Mouse (Mus musculus) ES-E14 (cell line): ENCODE results near the gene Srgn. TPM values are rescaled to one million over a fixed set of nuclear protein-coding genes. Genes with fewer than 3 reads are reported as not detected.

Experiments
- DNase-seq: peaks from one replicate; pipeline ENCODE4 v3.0.0-alpha.2; 2013; ENCODE audit warnings: low read depth, low spot score
- H3K27ac ChIP-seq: 2 replicates; pipeline ENCODE4 v1.5.1; 2012; ENCODE audit warnings: low read depth, mild to moderate bottlenecking, low read length, moderate library complexity, mixed read lengths; ENCODE audit not compliant: poor library complexity, insufficient read depth, severe bottlenecking
- H3K36me3 ChIP-seq: 2 replicates; pipeline ENCODE4 v1.6.1; 2012; ENCODE audit warnings: mild to moderate bottlenecking, low read length, moderate library complexity, mixed read lengths; ENCODE audit not compliant: control insufficient read depth, poor library complexity, insufficient read depth, severe bottlenecking
- H3K4me1 ChIP-seq, 2 experiments: fragments of 150-350 bp in 1 of 2; sonication (generic) in 1 of 2; 2 replicates each; pipeline ENCODE4 v1.6.1; 2012; ENCODE audit warnings: low read length in 2 of 2, mild to moderate bottlenecking in 1 of 2, mixed read lengths in 1 of 2; ENCODE audit not compliant: control insufficient read depth in 2 of 2, insufficient read depth in 2 of 2, poor library complexity in 1 of 2
- H3K4me3 ChIP-seq, 2 experiments: fragments of 150-350 bp in 1 of 2; sonication (generic) in 1 of 2; 2 replicates each; pipeline ENCODE4 v1.5.1; 2012; ENCODE audit warnings: low read length in 2 of 2, low read depth in 1 of 2, mild to moderate bottlenecking in 1 of 2, mixed read lengths in 1 of 2; ENCODE audit not compliant: insufficient read depth in 1 of 2, poor library complexity in 1 of 2, severe bottlenecking in 1 of 2
- H3K9ac ChIP-seq: 2 replicates; pipeline ENCODE4 v1.6.1; 2012; ENCODE audit warnings: low read depth, mild to moderate bottlenecking, low read length, mixed read lengths; ENCODE audit not compliant: poor library complexity, insufficient read depth, severe bottlenecking
- H3K9me3 ChIP-seq: fragments of 150-350 bp; sonication (generic); 2 replicates; pipeline ENCODE4 v1.6.1; 2012; ENCODE audit warnings: low read depth, mild to moderate bottlenecking, low read length; ENCODE audit not compliant: control insufficient read depth, insufficient read depth
- CHD2 ChIP-seq: IDR thresholded peaks from 2 replicates; pipeline ENCODE4 v1.6.1; 2014; ENCODE audit warnings: mild to moderate bottlenecking, low read depth, low read length, inconsistent platforms
- HCFC1 ChIP-seq: IDR thresholded peaks from 2 replicates; pipeline ENCODE4 v1.6.1; 2012; ENCODE audit warnings: low read length, inconsistent platforms, borderline replicate concordance; ENCODE audit not compliant: insufficient read depth
- MAFK ChIP-seq: IDR thresholded peaks from 2 replicates; pipeline ENCODE4 v1.6.1; 2014; ENCODE audit warnings: mild to moderate bottlenecking, low read depth, low read length, inconsistent platforms; ENCODE audit not compliant: insufficient read depth
- ZC3H11A ChIP-seq: IDR thresholded peaks from 2 replicates; pipeline ENCODE4 v1.6.1; 2012; ENCODE audit warnings: low read depth, mild to moderate bottlenecking, inconsistent platforms, low read length, borderline replicate concordance
- ZNF384 ChIP-seq: IDR thresholded peaks from 2 replicates; pipeline ENCODE4 v1.6.1; 2012; ENCODE audit warnings: low read depth, low read length, inconsistent platforms
- in situ Hi-C, 2 experiments: fragments of 600-800 bp; cut with MboI; formaldehyde crosslinking; loops; one replicate each; pipeline ENCODE4 v1.15.1; 2025; ENCODE audit warnings: low sequenced_read_pairs in 2 of 2, inconsistent platforms in 1 of 2; ENCODE audit not compliant: unreplicated experiment in 2 of 2
- total RNA-seq: library from RNA; depleted of rRNA; stranded (reverse); fragments of 300-350 nt; gene quantifications from 2 replicates; pipeline ENCODE4 v1.2.3, GENCODE M21; 2012

Gene Srgn
- total RNA-seq, 1 experiment = 33.6 TPM

DNA sequence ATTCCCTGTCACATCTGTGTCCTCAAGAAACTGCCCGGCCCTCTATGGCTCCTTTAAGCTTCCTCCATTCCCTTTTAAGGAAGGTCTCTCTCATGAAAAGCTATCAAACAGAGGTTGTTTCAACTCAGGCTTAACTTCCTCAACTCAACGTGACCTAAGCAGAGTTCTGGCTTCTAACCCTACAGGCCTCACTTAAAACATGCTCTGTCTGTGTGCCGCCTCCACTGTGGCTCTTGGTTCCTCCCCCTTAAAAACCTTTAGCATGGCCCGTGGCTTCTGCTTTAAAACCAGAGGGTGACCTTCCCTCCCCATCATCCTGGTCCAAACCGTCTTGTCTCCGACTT is 29.3 kb upstream of the Srgn start:
- H3K27ac ChIP-seq = no peak overlapping the region
- H3K4me1 ChIP-seq = no peaks in the 10 kb centered on the region
- H3K9ac ChIP-seq = no peak overlapping the region
- no peak for DNase-seq
- in situ Hi-C loops = no loop called here
- H3K4me3 ChIP-seq = no peak overlapping the region
- peaks cover 5% of the 10 kb centered on the region; the same call in 1 of the 2 replicates for H3K36me3 ChIP-seq
- H3K9me3 ChIP-seq = no peaks in the 10 kb centered on the region
- TF ChIP-seq ZNF384 (no peak), CHD2 (no peak), HCFC1 (no peak), ZC3H11A (no peak), MAFK (no peak)

DNA sequence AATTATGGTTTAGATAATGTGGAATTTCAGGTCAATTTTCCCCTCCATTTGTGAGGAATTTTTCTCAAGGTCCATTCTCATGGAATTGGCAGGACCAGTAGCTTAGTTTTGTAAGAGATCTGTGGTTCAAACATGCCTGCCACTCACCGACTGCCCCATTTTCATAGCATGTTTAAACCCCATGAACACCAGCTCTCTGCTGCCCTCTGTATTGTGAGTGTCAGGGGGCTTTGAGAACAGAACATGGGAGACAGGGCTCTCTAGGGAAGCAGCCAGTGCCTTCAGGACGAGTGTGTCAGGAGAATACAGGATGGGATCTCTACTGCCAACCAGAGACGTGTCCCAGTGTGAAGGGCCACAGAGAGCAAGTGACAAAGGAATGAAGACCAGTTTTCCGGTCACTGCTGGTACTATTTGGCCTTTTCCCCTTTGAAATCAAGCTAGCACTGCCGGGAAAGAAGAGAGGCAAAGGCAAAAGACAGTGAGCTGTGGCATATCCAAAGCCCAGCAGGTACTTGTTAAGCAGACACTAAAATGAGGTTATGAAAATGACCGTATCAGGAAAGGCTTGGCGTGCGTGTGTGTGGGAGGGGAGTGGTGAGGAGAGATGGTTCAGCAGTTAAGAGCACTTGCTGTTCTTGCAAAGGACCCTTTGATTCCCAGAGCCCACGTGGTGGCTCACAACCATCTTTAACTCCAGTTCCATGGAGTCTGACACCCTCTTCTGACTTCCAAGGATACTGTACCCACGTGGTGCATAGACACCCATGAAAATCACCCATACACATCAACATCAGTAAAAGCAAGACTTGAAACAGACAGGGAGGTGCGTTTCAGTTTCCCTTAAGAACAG is 28.7 kb upstream of the Srgn start:
- in situ Hi-C loops = no loop called here
- Histone ChIP-seq H3K4me1 (no peaks in the 10 kb centered on the region), H3K9ac (no peak overlapping the region), H3K27ac (no peak overlapping the region), H3K36me3 (peaks cover 5% of the 10 kb centered on the region; the same call in 1 of the 2 replicates), H3K4me3 (no peak overlapping the region), H3K9me3 (no peaks in the 10 kb centered on the region)
- TF ChIP-seq ZC3H11A = no peak
- TF ChIP-seq MAFK = no peak
- no peak for TF ChIP-seq CHD2
- no peak for TF ChIP-seq HCFC1
- TF ChIP-seq ZNF384 = no peak
- DNase-seq = no peak

DNA sequence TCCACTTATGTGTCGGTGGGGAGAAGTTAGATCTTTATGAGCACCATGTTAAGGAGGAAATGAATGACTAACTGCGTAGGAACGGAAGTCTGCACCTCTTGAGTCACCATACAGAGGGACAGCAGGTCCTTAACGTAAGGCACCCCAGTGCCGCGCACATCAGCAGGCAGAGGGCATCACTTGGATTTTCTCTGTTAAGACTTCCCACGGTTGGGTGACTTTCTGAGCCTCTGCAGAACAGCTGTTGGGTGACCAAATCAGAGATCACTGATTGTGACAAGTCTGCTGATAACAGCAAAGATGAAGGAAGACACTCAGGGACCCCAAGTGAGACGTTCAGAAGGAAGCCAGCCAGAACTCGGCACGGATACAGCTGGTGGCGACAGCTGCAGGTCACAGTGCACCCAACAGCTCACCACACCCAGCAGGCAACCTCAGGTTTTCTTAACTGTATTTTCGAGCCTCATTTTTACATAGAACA is 26.4 kb upstream of the Srgn start:
- no peaks in the 10 kb centered on the region for H3K36me3 ChIP-seq
- H3K4me1 ChIP-seq = peaks cover 0 to 3% of the 10 kb centered on the region in 2 experiments; a peak in 1 of 4 replicates
- in situ Hi-C loops = no loop called here
- DNase-seq = no peak
- H3K4me3 ChIP-seq = no peak overlapping the region
- H3K9me3 ChIP-seq = no peaks in the 10 kb centered on the region
- H3K9ac ChIP-seq = no peak overlapping the region
- H3K27ac ChIP-seq = no peak overlapping the region
- TF ChIP-seq ZC3H11A (no peak), HCFC1 (no peak), ZNF384 (no peak), MAFK (no peak), CHD2 (no peak)

DNA sequence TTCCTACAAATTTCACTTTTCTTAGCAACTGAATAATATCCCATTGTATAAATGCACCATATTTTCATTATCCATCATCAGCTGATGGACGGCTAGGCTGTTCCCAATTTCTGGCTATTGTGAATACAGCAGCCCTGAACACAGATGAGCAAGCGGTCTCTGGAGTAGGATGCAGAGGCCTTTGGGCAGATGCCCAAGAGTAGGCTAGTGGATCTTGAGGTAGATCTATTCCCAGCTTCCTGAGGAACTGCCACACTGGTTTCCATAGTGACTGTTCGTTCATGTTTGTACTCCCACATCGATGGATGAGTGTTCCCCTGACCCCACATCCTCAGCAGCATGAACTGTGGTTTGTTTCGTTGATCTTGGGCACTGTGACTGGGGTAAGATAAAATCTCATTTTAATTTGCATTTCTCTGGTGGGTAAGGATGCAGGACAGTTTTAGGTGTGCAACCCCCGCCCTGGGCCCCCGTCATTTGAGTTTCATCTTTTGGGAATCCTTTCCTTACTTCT is 23.6 kb upstream of the Srgn start:
- in situ Hi-C loops = no loop called here
- no peak for DNase-seq
- TF ChIP-seq ZNF384 = no peak
- TF ChIP-seq MAFK = no peak
- no peak for TF ChIP-seq HCFC1
- no peak for TF ChIP-seq ZC3H11A
- no peak for TF ChIP-seq CHD2

More for the DNA sequence above, 23.6 kb upstream of the Srgn start:
- no peak overlapping the region for H3K27ac ChIP-seq
- no peaks in the 10 kb centered on the region for H3K36me3 ChIP-seq
- peaks cover 0 to 3% of the 10 kb centered on the region in 2 experiments; a peak in 1 of 4 replicates for H3K4me1 ChIP-seq
- H3K9me3 ChIP-seq = no peaks in the 10 kb centered on the region
- H3K4me3 ChIP-seq = no peak overlapping the region
- H3K9ac ChIP-seq = no peak overlapping the region
